Mouse (Mus musculus) G1E (cell line): ENCODE results near the gene Zp1. TPM values are rescaled to one million over a fixed set of nuclear protein-coding genes. Genes with fewer than 3 reads are reported as not detected.

ENCODE experiments used
- ATAC-seq: 2 replicates; pipeline ENCODE4 v1.8.0; 2016; ENCODE audit warnings: mild to moderate bottlenecking; ENCODE audit not compliant: insufficient number of reproducible peaks, poor library complexity, low FRiP score, severe bottlenecking; ENCODE audit errors: extremely low read depth
- DNase-seq: peaks from one replicate; pipeline ENCODE4 v3.0.0; 2012; ENCODE audit warnings: low spot score
- H3K27me3 ChIP-seq: 2 replicates; pipeline ENCODE4 v1.6.1; 2012; ENCODE audit warnings: mild to moderate bottlenecking, low read length, inconsistent platforms; ENCODE audit not compliant: insufficient read depth
- H3K36me3 ChIP-seq: replicated peaks from 2 replicates; pipeline ENCODE3; 2012; ENCODE audit warnings: mild to moderate bottlenecking, inconsistent platforms
- H3K4me1 ChIP-seq: 2 replicates; pipeline ENCODE4 v1.6.1; 2012; ENCODE audit warnings: low read depth, low read length, inconsistent platforms, mixed read lengths; ENCODE audit not compliant: insufficient read depth
- H3K4me3 ChIP-seq: 2 replicates; pipeline ENCODE4 v1.5.1; 2012; ENCODE audit warnings: low read depth, mild to moderate bottlenecking, inconsistent platforms, low read length, moderate library complexity, mixed read lengths
- H3K9me3 ChIP-seq: replicated peaks from 2 replicates; pipeline ENCODE4 v1.6.1; 2012; ENCODE audit warnings: inconsistent platforms
- CTCF ChIP-seq: IDR thresholded peaks from 2 replicates; pipeline ENCODE4 v1.5.1; 2012; ENCODE audit warnings: low read depth, low read length, inconsistent platforms, mixed read lengths
- GATA1 ChIP-seq: IDR thresholded peaks from 2 replicates; pipeline ENCODE4 v1.6.1; 2012; ENCODE audit warnings: borderline replicate concordance, low read length, inconsistent platforms, mixed read lengths
- GATA2 ChIP-seq: IDR thresholded peaks from 2 replicates; pipeline ENCODE4 v1.6.1; 2012; ENCODE audit warnings: low read depth, low read length, inconsistent platforms, borderline replicate concordance
- POLR2AphosphoS5 ChIP-seq: IDR thresholded peaks from 2 replicates; pipeline ENCODE4 v1.6.1; 2012; ENCODE audit warnings: low read depth, low read length, inconsistent platforms; ENCODE audit not compliant: insufficient replicate concordance
- TAL1 ChIP-seq: conservative IDR thresholded peaks from 2 replicates; pipeline ENCODE4 v1.6.1; 2012; ENCODE audit warnings: low read depth, low read length, inconsistent platforms, mixed read lengths
- polyA plus RNA-seq: library from polyadenylated mRNA; stranded (reverse); fragments of >175 nt; gene quantifications from 2 replicates; pipeline ENCODE4 v1.2.3, GENCODE M21; 2012
- total RNA-seq, 2 experiments: library from RNA; stranded (forward) in 1 of 2; stranded (reverse) in 1 of 2; fragments of 200-1000 nt in 1 of 2; fragments of >200 nt in 1 of 2; fragmentation: Nextera tagmentation in 1 of 2; gene quantifications; 2 replicates each; pipeline ENCODE4 v1.2.3; 2014 to 2017

Zp1 gene
- total and polyA plus RNA-seq, 3 experiments: not detected

DNA sequence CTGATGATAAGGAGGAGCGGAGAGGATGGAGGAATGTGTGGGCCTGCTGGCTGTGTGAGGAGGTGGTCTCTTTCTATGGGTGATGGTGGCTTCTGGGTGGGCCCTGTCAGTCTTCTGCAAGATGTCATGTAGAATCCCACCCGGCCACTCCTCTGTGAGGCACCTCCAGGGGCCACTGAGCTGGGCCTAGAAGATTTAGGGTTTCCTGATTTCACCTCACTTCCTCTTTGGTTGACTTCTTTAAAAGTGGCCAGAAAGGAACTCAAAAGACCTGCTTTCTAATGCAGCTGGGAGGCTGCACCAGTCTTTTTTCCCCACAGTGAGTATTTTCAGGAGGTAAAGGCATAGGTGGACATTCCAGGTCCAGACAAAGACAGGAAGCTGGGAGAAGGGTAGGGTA, 10.2 kb upstream of the Zp1 start:
- H3K9me3 ChIP-seq: no peaks in the 10 kb centered on the region
- no peak for ATAC-seq
- DNase-seq: no peak
- peaks cover 30% of the 10 kb centered on the region for H3K27me3 ChIP-seq
- no peak for TF ChIP-seq TAL1
- TF ChIP-seq CTCF: no peak
- no peak for TF ChIP-seq GATA2
- no peak for TF ChIP-seq GATA1
- TF ChIP-seq POLR2AphosphoS5: no peak
- no peaks in the 10 kb centered on the region; the same call in 1 of the 2 replicates for H3K4me1 ChIP-seq
- H3K4me3 ChIP-seq: no peak overlapping the region
- H3K36me3 ChIP-seq: no peaks in the 10 kb centered on the region

GRCm38 (mm10) chr19:10926666-10927065, 6.2 kb upstream of the Zp1 start:
- TF ChIP-seq GATA1: no peak
- no peak for TF ChIP-seq GATA2
- TF ChIP-seq TAL1: no peak
- TF ChIP-seq POLR2AphosphoS5: no peak
- TF ChIP-seq CTCF: no peak
- Histone ChIP-seq H3K4me3 (no peak overlapping the region), H3K9me3 (no peaks in the 10 kb centered on the region), H3K27me3 (peaks cover 24% of the 10 kb centered on the region), H3K36me3 (no peaks in the 10 kb centered on the region), H3K4me1 (no peaks in the 10 kb centered on the region; the same call in 1 of the 2 replicates)
- DNase-seq: no peak
- no peak for ATAC-seq

DNA sequence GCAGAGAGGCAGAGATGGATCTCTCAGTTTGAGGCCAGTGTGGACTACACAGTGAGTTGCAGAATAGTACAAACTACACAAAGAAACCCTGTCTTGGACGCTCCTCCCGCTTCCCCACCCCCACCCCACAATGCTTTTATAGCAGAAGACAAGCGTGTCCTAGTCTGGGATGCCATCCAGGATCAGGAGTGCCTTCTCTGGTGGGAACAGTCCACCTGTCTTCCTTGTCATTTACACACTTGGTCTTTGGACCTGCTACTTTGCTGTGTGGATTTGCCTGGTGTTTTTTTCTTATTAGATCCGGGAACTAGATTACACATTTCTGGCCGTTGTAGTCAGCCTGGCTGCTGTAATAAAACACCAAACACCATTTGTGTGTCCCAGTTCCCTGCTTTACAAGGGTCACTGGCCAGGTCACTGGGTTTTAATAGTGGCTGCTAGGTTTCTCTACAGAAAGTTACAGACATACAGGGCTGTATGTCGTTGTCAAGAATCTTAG, 5.7 kb upstream of the Zp1 start:
- DNase-seq (no peak), ATAC-seq (no peak)
- TF ChIP-seq POLR2AphosphoS5 (no peak), CTCF (no peak), GATA2 (no peak), GATA1 (no peak), TAL1 (no peak)
- Histone ChIP-seq H3K36me3 (no peaks in the 10 kb centered on the region), H3K9me3 (no peaks in the 10 kb centered on the region), H3K27me3 (peaks cover 21% of the 10 kb centered on the region), H3K4me1 (no peaks in the 10 kb centered on the region; the same call in 1 of the 2 replicates), H3K4me3 (no peak overlapping the region)

DNA sequence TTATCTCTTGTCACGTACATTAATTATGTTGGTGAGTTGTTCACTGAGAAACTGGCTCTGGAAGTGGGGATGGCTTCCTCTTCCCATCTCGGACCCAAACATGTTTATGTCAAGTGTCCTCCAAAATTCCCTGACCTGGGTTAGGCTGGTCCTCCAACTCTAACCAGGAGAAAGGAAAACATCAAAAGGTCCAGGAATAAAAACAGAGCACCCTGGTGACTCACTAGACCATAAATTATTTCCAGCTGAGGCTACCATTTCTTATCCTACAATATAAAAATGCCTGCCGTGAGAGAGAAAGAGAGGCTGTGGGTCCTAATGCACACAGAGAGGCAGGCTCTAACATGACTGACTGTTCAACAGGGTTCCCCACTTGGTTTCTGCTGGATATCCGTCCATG, 3.8 kb upstream of the Zp1 start:
- Histone ChIP-seq H3K27me3 (peaks cover 23% of the 10 kb centered on the region), H3K9me3 (no peaks in the 10 kb centered on the region), H3K36me3 (no peaks in the 10 kb centered on the region), H3K4me1 (no peaks in the 10 kb centered on the region; the same call in 1 of the 2 replicates), H3K4me3 (no peak overlapping the region)
- no peak for DNase-seq
- no peak for ATAC-seq
- TF ChIP-seq CTCF: no peak
- TF ChIP-seq TAL1: no peak
- TF ChIP-seq GATA1: no peak

GRCm38 (mm10) chr19:10921058-10921457, 626 bp upstream of the Zp1 start:
- no peaks in the 10 kb centered on the region for H3K9me3 ChIP-seq

GRCm38 (mm10) chr19:10918321-10918991, 2.0 kb downstream of the Zp1 start:
- TF ChIP-seq POLR2AphosphoS5: no peak
- TF ChIP-seq GATA2: no peak
- TF ChIP-seq CTCF: no peak
- TF ChIP-seq GATA1: no peak
- no peak for TF ChIP-seq TAL1
- ATAC-seq: no peak
- no peaks in the 10 kb centered on the region for H3K9me3 ChIP-seq
- H3K4me3 ChIP-seq: no peak overlapping the region
- DNase-seq: no peak
- peaks cover 11% of the 10 kb centered on the region; the same call in 1 of the 2 replicates for H3K4me1 ChIP-seq
- peaks cover 62% of the 10 kb centered on the region for H3K27me3 ChIP-seq
- H3K36me3 ChIP-seq: no peaks in the 10 kb centered on the region

More at GRCm38 (mm10) chr19:10921058-10921457, 626 bp upstream of the Zp1 start:
- Histone ChIP-seq H3K36me3 (no peaks in the 10 kb centered on the region), H3K4me3 (no peak overlapping the region), H3K4me1 (peaks cover 5% of the 10 kb centered on the region; the same call in 1 of the 2 replicates), H3K27me3 (peaks cover 40% of the 10 kb centered on the region)
- TF ChIP-seq CTCF (no peak), GATA2 (no peak)
- ATAC-seq (no peak), DNase-seq (no peak)
